Mouse (Mus musculus): ENCODE measurements at regions not wholly inside any gene's neighbourhood (a gene's known extent, or its start where the extent isn't known, plus 50 kb on each side); places are given as distances from the start of the nearest gene placed in this dataset.
A peak's percentile ranks its signal among the peaks of the same experiment; 100 is the strongest.

DNA sequence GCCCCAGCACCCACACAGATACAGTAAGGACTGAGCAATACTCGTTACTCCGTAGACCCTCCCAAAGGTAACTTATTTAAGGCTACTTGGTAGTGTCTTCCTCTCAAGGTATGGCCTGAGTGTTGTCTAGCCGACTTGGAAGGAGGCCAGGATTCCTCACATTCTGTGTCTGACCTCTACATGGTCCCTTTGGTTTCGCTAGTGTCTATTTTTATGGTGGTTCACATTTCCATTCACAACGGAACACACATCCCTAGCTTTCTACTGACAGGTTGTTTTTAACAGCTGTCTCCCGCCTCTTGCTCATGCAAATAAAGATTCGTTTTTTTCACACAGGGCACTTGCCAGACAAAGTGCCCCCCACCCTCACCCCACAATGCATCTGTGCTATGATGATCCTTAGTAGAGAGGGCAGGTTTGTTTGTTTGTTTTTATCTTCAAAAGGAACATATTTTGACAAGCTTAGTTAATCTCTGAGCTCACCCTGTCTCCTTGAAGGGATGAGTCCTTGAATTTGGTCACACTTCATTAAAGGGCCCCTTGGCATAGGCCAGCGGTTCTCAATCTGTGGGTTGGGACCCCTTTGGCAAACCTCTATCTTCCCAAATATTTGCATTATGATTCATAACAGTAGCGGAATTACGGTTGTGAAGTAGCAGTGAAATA, 52.7 kb downstream of the Phlda1 start:
- no peak for DNase-seq (ENCODE audit: extremely low read depth, low read depth)

DNA sequence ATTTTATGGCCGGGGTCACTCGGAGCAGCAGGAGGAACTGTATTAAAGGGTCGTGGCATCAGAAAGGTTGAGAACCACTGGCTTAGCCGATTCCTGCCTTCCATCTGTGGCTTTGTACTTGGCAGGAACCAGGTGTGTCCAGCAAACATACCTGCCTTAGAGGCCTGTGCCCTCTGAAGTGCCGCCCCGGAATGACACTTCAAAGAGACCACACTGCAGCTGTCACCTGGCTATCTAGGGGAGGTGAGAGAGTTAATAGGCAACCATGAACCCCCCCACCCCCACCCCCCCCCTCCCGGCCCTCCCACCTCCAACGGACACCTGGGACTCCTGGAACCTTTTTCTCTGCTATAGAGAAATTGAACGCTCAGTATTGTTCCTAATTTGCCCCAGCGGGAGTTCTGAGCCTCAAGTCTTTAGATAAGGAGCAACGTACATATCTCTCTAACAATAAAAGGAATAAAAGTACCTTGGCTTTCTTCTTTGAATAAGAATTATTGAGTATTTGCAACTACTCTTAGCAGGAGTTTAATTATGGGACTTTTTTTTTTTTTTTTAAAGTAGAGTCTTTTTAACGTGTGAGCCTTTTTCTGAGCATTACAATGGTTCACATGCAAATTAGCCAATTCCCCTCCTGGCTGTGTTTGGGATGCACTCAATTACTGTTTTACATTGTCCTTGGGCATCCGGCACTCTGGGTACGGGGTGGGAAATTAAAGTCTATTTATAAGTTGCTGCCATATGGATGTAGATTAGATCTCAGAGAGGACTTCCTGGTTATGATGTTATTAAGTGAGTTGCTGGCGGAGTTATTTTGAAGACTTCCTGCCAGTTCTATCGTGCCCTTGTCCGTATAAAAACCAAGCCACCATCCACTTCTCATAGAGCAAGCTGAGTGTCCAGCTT, 53.5 kb downstream of the Phlda1 start:
- DNase-seq (ENCODE audit: extremely low read depth, low read depth), result no peak

DNA sequence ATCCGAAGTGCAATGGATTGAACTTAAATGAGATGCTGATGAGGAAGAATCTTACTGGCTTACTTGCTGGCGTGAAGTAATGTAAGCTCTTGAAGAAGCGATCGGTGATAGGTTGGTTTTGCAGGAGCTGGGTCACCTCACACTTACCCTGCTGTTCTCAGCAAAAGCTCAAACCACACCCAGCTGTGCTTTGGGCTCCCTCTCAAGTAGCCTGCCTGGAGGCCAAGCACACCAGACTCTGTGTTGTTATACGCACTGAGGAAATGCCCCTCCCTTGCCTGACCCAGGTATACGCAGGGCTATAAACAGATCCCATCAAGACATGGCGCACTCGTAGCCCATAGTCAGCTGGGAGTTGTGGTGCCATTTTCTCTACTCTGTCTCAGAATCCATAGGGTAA, 56.5 kb downstream of the Phlda1 start:
- no peak for DNase-seq (ENCODE audit: extremely low read depth, low read depth)

DNA sequence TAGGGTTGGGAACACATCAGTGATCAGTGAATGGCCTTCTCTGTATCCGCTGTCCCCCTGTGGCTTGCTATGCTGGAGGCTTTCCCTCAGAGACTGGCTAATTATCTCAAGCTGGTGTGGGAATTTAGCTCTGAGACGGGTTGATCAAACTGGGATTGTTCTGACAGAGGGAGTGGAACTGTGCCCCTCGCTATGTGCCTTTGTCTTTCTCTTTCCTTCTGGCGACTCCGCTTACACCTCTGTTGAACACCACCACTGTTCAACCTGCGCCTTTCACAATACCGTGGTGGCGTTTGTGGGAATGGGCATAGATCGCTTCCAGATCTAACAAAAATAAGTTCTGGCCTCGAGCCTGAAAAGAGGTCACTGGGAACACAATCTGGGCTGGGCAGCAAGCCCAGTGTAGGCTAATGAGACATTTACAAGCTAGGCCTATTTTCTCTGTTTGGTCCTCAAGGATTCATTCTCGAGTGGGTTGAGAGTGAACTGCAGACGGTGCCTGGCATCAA, 60.8 kb downstream of the Phlda1 start:
- DNase-seq (ENCODE audit: extremely low read depth, low read depth), result no peak

DNA sequence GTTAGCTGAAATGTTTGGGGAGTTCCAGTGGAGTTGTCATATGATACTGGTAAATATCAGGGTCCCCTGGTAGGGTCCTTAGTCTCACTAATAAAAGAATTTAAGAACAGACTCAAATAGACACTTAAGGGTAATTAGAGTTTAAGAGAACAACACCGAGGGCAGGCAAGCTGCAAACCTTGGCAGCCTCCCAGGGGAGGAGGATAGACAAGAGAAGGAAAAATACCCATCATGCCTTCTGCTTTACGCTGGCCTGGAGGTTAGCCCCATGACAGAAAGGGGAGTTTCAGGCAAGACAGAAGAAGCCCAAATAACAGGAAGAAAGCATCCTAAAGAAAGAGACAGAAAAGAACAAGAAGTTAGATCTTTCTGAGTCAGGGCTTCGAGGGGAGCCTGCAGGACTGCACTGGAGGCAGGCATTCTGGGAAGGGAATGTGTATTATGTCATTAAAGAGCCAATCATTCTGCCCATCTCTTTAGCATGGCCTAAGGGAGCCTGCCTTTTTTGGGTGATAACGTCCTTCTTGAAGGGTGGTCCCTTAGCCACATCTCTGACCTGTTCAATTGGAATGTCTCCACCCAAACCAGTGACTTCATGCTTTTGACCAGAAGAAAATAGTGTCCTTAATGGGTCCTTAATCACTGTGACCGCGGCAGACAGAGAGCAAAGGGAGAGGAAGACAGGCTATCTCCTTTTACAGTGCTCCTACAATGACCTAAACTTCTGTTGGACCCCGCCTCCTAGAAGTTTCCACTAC, 64.6 kb downstream of the Phlda1 start:
- no peak for DNase-seq (ENCODE audit: extremely low read depth, low read depth)

DNA sequence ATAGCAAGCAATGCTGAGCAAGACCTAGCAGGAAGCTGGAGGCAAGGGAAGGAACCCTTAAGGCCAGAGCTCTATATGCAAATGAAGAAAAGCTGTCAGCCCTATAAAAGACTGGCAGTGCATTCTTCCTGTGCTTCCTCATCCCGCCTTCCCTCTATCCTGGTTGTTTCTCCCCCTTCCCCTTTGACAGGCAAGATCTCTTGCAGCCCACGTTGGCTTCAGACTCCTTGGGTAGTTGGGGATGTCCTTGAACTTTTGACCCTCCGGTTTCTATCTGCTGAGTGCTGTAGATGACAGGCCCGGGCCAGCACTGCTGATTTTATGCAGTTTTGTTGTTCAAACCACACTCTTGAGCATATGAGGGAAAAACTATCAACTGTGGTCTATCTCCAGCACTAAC, 68.1 kb downstream of the Phlda1 start:
- no peak for DNase-seq (ENCODE audit: extremely low read depth, low read depth)

DNA sequence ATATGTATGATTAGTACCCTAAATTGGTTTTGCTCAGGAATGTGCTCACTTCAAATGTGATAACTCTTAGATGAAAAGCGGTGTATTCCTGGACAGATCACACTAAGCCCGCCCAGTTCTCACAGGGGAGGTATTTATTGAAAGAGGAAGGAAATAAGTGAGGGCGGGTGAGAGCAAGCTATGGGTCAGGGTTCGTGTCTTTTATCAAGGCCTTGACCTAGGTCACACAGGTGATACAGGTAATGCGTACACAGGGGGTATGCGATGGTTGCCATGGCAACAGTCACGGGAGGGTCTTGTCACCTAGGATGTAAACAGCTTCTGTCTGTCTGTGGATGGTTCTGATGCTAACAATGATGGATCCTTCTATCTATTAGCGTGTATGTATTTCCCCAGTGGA, 68.7 kb downstream of the Phlda1 start:
- no peak for DNase-seq (ENCODE audit: extremely low read depth, low read depth)

DNA sequence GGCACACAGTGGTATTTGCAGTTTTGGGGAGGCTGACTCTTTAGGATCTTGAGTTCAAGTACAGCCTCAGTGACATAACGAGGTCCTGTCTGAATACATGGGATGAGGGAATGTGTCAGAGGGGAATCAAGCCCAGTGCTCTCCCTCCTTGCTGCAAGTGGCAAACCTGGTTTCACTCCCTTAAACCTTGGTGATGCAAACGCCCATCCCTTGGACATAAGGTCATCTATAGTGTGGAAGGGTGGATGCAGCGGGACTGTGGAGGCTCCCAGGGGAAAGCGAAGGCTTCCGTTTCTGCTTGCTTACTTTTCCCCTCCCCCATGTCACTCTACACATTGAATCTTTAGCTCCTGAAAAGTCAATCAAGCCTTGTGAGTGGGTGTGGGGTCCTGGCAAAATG, 69.2 kb downstream of the Phlda1 start:
- DNase-seq (ENCODE audit: extremely low read depth, low read depth), result no peak

DNA sequence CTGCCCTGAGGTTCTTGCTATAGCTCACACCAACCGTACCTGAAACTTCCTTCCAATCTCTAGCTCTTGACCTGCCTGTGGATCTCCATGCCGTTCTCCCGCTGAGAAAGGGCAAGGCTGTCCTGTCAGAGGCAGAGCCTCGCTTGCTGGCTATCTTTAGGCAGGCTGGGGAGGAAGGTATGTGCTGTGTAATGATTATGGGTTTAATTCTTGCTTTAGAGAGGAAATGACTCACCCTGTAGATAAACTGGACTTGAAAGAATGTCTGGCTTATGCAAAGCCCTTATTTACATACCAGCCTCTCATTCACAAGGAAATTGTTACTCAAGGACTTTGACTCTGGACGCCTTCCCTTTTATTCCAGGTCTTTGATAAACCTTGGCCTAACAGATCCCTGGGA, 69.8 kb downstream of the Phlda1 start:
- DNase-seq (ENCODE audit: extremely low read depth, low read depth), result peak; percentile 89

DNA sequence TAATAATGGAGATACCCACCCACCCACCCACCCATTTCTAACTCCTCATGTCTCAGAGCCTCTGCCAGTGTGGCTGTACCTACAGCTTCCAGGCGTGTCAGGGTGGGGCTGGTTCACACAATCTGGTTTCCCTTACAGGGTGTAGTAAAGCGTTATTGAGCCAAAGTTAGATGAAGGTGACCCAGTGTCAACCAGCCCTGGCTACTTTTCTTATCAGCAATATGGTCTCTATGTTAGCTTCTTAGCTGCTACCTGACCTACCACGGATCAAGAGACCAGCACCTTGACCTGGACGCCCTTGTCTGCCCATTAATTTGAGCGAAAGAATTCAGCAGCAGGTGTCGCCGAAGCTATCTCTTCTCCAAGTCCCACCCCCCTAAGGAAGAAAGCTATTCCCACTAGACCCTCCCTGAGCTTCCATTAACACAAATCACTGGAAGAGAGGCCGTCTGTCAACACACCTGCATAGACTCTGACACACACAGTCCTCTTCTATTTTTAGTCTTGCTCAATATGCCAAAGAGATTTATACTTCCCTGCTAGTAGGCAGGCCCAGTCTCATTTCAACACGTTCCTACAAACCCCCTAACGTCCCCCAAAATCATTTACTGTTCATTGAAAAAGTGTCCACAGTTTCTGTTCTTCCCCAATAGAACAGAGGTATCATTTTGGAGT, 70.4 kb downstream of the Phlda1 start:
- DNase-seq (ENCODE audit: extremely low read depth, low read depth), result no peak

DNA sequence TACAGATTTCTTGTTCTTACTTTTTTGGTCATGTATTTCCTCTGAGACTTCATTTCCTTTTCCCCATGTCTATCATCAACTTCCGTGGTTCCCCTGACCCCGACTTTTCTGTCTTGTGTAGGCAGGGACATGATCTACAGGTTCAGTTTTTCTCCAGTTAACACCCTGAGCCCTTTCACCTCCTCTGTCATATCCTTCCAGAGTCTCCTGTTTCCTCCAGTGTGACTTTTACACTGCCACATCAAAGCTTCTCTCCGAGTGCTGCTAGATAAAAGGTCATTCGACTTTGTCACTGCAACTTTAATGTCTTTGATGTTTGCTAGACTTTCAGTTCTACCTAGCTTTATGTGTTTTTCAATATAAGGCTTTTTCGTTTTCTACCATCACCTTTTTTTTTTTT, 72.5 kb downstream of the Phlda1 start:
- DNase-seq (ENCODE audit: extremely low read depth, low read depth), result no peak

DNA sequence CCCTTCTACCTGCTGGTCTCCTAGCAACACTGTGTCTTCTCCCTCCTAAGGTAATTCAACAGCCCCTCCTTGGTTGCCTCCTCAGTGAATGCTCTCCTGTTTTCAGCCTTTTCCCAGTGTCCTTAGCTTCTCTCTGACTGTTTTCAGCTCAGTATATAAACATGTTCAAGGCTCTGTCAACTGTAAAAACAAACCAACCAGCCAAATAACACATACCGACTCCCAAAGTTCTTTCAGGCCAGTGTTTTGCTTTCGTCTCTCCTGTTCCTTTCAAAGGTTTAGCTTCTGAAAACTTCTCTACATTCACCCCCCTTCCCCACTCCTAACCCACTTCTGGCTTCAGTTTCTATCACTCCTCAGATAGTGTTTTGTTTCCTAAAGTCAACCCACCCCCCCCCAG, 73.4 kb downstream of the Phlda1 start:
- no peak for DNase-seq (ENCODE audit: extremely low read depth, low read depth)

DNA sequence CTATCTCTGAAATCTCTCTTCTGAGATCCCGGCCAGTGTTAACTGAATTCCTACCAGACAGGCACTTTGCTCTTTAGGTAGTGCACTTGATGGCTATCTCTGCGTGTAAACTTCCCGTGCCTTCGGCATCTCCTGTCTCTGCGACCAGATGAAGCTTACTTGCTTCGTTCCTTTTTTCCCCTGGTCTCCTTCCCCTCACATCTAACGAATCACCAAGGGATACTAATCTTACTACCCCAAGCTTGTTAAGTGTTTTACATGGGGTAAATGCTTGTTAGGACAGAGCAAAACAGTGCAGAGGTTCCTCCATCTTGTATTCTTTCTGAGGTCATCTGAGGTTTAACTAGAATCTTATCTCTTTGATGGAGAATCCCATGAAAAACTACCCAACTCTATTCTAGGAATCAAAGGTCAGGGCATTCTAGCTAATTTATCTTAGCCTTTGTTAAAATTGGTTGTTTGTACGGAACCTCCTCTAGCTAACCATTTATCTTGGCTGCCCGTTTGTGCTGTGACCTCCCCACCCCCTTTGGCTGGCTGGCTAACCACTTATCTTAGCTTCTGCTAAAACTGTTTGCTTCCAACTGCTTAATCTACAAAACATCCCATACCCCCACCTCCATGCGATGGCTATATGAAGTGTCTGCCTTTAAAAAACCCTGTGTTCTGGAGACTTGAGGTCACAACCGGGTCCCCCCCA, 74.5 kb downstream of the Phlda1 start:
- DNase-seq (ENCODE audit: extremely low read depth, low read depth), result no peak

DNA sequence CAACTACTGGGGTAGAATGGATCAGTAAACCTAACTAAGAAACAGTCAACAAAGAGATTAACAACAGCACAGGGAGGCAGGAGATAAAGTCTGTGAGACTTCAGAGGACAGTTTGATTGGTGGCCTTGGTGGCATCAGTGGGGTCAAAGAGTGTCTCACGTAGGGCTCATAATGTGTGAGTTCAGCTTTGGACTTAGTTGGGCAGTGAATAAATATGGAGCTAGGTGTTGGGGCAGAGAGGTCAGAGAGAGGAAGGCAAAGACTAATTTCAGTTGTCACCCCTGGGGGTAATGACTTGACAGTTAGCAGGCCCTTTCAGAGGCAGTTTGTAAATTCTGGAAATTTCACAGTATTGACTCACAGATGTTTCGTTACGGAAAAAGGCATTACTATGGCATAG, 75.8 kb downstream of the Phlda1 start:
- DNase-seq (ENCODE audit: extremely low read depth, low read depth), result no peak

DNA sequence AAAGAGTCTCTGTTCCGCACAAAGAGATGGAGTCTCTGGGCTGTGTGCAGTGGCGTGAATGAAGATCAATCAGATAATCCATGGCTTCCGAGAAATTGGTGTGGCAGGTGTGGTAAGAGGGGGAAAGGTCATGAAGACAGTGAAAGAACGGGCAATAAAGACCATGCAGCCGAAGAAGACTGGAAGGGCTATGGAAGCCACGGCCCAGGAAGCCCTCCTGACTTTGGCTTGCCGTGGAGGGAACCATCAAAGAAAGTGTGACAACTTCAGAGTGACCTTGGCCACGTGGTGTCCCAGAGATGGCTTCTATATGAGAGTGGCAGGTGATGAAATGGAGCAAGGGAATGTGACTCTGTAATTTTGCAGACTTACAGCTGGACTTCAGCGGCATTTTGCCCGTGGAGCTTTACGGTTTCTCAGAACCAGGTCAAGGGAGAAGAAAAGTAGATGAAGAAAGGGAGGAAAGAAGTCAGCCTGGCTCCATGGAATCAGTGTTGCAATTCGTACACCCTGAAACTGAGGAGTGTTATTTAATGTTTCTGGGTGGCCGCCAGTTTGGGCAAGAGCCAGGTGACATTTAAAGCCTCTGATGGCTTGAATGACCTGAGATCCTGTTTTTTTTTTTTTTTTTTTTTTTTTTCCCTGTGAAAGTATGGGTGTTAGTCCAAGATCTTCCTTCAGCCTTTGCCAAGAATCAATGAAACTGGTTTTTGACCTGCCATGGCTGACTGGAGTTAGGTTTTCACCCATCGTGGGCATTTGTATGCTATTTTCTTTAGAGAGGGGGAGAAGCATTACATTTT, 76.4 kb downstream of the Phlda1 start:
- DNase-seq (ENCODE audit: extremely low read depth, low read depth), result no peak

DNA sequence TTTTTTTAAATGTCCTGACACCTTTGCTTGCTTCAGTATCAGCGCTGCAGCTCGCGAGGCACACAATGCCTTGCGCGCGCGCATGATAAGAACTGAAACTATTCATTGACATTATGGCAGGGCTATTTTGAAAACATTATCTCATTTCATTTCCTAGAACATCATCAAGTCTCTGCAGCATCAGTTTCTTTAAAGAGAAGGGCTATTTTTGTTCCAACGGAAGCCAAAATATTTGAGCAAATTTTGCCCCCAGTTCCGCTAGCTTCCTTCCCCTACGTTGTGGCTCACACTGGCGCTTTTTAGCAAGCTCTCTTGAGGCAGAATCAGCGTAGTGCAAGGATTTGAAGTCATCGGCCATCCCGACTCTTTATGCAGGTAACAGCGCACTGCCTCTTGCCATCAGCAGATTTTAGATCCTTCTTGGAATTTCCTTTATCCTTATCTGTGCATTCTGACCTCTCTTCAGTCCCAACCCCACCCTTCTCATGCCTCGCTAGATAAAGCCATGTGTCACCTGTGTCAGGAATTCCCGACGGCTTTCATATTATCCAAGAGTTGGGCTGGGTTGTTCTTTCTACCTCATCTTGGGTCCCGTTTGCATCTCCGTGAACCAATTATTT, 77.1 kb downstream of the Phlda1 start:
- peak; percentile 54 for DNase-seq (ENCODE audit: extremely low read depth, low read depth)

DNA sequence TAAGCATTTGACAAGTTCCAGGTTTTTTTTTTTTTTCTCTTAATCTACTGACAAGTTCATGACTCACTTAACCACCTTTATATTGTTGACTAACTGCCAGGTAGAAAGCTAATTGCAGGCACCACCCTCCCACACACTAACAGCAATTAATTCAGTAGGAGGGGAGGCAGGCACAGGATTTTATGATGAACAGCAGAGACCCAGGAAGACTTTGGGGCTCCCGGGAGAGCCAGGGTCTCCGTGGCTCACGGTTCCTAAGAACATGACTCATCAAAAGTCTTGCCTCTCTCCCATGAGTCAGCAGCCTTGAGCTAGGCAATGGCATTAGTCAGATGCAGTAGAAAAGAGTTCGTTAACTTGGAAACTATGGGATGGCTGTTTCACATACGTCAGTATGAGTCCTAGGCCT, 77.7 kb downstream of the Phlda1 start:
- DNase-seq (ENCODE audit: extremely low read depth, low read depth), result peak; percentile 59

DNA sequence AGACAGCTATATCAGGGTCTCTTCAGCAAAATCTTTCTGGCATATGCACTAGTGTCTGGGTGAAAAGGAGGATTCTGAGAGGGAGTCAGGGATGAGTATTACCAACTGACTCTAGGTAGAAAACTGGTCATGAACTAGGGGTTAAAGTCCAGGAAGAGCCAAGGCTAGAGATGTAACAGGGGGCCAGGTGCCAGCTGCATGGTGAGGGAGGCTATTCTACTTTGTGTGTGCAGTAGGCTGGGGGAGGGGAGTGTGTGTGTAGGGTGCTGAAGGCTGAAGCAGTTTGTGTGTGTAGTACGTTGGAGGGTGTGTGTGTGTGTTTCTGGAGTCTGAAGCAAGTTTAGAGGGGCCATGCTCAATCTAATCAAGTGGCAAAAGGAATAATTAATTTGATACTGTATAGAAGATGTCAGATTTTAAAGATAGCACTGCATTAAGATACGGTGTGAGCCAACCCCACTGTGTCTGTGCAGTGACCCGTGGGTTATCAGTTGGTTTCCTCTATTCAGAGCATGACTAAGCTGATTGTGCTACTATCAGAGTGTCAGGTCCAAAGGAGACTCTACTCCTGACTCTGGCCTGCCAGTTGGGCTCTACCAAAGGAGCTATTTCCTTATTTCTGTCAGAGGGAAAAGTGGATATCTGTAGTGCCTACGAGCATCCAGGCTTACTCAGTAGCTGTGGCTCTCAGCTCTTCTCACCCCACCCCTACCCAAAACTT, 82.0 kb downstream of the Phlda1 start:
- DNase-seq (ENCODE audit: extremely low read depth, low read depth), result peak; percentile 54

DNA sequence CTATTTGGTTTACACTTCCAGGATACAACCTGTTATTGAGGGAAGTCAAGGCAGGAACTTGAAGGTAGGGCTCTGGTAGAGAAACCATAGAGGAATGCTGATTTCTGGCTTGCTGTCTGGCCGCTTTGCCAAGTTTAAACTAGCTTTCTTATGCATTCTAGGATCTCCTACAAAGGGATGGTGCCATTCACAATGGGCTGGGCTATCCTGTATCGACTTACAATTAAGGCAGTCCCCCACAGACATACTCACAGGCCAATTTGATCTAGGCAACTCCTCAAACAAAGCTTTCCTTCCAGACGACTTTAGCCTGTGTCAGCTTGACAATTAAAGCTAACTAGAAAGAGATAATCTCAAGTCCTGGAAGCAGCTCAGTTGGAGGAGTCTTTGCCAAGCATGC, 83.1 kb downstream of the Phlda1 start:
- no peak for DNase-seq (ENCODE audit: extremely low read depth, low read depth)
